Mouse (Mus musculus) midbrain, embryonic 11.5 days (tissue): ENCODE measurements around the gene Tspan5. TPM values are rescaled to one million over a fixed set of nuclear protein-coding genes. Genes with fewer than 3 reads are reported as not detected.
A peak's percentile ranks its signal among the peaks of the same experiment; 100 is the strongest.

Experiments
- ATAC-seq: fragments of 200-750 bp; cut with Nextera tagmentation; 2 replicates; pipeline ENCODE4 v1.8.0; 2017; ENCODE audit warnings: moderate TSS enrichment, moderate library complexity; ENCODE audit not compliant: low FRiP score
- DNase-seq: peaks from one replicate; pipeline ENCODE4 v3.0.0; 2015; ENCODE audit warnings: low spot score; ENCODE audit errors: missing footprints
- H3K27ac ChIP-seq: fragments of 300-500 bp; sonication (generic); 2 replicates; pipeline ENCODE4 v1.5.1; 2014; ENCODE audit warnings: low read depth, low read length
- H3K27me3 ChIP-seq: fragments of 300-500 bp; sonication (generic); 2 replicates; pipeline ENCODE4 v1.6.1; 2014; ENCODE audit warnings: mild to moderate bottlenecking, low read length, moderate library complexity, mixed read lengths; ENCODE audit not compliant: control insufficient read depth, insufficient read depth
- H3K36me3 ChIP-seq: fragments of 300-500 bp; sonication (generic); 2 replicates; pipeline ENCODE4 v1.6.1; 2014; ENCODE audit warnings: mild to moderate bottlenecking, low read length, moderate library complexity, mixed read lengths; ENCODE audit not compliant: control insufficient read depth, insufficient read depth
- H3K4me1 ChIP-seq: fragments of 300-500 bp; sonication (generic); 2 replicates; pipeline ENCODE4 v1.6.1; 2014; ENCODE audit warnings: low read length; ENCODE audit not compliant: control insufficient read depth, insufficient read depth
- H3K4me2 ChIP-seq: fragments of 300-500 bp; sonication (generic); 2 replicates; pipeline ENCODE4 v1.6.1; 2014; ENCODE audit warnings: mild to moderate bottlenecking, moderate library complexity
- H3K4me3 ChIP-seq: fragments of 300-500 bp; sonication (generic); 2 replicates; pipeline ENCODE4 v1.5.1; 2014; ENCODE audit warnings: low read depth, low read length
- H3K9ac ChIP-seq: fragments of 300-500 bp; sonication (generic); 2 replicates; pipeline ENCODE4 v1.6.1; 2014; ENCODE audit warnings: low read length
- H3K9me3 ChIP-seq: fragments of 300-500 bp; sonication (generic); 2 replicates; pipeline ENCODE4 v1.6.1; 2016; ENCODE audit warnings: low read length; ENCODE audit not compliant: control insufficient read depth
- WGBS: fragments of 180-500 bp; shearing (Covaris S2); extraction: QIAGEN DNeasy Blood & Tissue Kit; methylation state at CpG from one replicate; pipeline ENCODE4 v1.1.7; 2014; 5-methylcytosine and 5-hydroxymethylcytosine counted together
- polyA plus RNA-seq: library from polyadenylated mRNA; unstranded; fragments of >200 nt; fragmentation: Nextera tagmentation; extraction: Ambion mirVana; gene quantifications from 2 replicates; pipeline ENCODE4 v1.2.1, GENCODE M21; 2014

The Tspan5 gene
- polyA plus RNA-seq, 1 experiment from 2014 or later, result 46.6 TPM

DNA sequence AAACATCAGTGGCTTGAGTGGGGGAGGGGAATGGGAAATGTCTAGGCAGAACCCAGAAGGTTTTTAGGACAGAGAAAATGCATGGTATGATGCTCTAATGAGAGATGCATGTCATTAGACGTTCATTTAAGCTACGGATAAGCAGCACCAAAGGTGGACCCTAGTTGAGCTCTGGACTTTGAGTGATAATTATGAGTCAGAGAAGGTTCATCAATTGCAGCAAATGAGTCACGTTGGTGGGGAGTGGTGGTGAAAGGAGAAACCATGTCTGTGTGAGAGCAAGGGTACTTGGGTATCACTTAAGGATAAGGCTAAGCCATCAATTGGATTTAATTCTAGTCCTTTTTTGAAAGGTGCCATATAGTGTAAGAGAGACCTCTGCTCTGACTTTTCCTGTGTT lies 1.7 kb upstream of the Tspan5 start:
- 92% methylated on average over 3 of the region's 3 CpGs for WGBS
- Histone ChIP-seq H3K4me2 (no peak overlapping the region), H3K36me3 (no peaks in the 10 kb centered on the region), H3K27me3 (peaks cover 8% of the 10 kb centered on the region; the same call in 1 of the 2 replicates), H3K9me3 (no peaks in the 10 kb centered on the region), H3K4me1 (no peaks in the 10 kb centered on the region; the same call in 1 of the 2 replicates), H3K27ac (no peak overlapping the region), H3K9ac (no peak overlapping the region), H3K4me3 (no peak overlapping the region)
- ATAC-seq (no peak), DNase-seq (no peak)

DNA sequence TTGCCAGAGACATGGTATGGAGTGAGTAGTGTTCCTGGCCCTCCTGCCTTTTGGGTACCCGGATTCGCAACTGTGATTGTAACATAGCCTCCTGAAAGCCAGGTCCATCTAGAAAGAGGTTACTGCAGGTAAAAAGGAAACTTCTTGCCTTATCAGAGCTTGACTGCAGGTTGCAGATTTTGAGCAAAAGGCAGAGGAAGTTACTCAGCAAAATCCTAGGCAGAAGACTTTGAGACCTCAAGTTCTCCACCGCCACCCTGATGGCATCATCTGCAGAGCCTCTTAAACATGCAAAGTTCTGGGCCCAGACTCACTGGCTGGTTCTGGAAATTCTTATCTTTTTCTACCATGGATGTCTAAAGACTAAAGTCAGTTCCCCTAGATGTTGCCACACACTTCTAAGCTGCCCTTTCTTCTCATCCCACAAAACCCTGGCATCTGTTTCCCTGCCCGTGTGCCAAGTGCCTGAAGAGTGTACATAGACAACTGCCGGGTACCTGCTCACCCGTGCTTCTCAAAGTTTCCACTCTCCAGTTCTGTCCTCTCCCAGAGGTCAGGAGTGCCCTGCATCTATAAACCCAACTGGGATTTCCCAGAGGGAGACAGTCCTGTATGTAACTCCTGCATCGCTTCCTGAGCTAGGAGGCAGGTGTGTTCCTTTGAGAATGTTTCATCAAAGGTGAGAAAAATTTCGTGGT lies 1.0 kb upstream of the Tspan5 start:
- Histone ChIP-seq H3K36me3 (no peaks in the 10 kb centered on the region), H3K9ac (peak overlapping the region; percentile 94; the same call in 1 of the 2 replicates), H3K4me1 (no peaks in the 10 kb centered on the region; the same call in 1 of the 2 replicates), H3K27me3 (peaks cover 8% of the 10 kb centered on the region; the same call in 1 of the 2 replicates), H3K4me3 (peak overlapping the region; percentile 82), H3K9me3 (no peaks in the 10 kb centered on the region), H3K4me2 (peak overlapping the region; percentile 78; the same call in 1 of the 2 replicates), H3K27ac (no peak overlapping the region)
- 69% methylated on average over 8 of the region's 8 CpGs for WGBS
- ATAC-seq, result no peak
- peak; percentile 82 for DNase-seq

DNA sequence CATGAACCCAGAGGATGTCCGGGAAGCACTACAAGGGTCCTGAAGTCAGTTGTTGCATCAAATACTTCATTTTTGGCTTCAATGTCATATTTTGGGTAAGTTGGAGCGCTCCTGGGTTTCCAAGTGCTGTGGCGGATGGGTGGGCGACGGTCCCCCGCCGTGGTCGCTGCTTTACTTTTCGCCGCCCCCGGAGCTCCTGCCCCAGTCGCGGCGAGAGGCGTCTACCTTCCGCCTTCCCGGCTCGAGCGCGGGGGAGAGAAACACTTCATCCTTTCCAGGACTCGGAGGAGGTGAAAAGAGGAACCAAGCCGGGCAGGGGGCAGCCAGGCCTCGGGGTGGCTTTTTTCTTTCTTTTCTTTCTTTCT lies 553 bp downstream of the Tspan5 start:
- peak; percentile 94 for DNase-seq
- 0% methylated on average over 16 of the region's 23 CpGs for WGBS
- peak; percentile 37; the same call in 1 of the 2 replicates for ATAC-seq

DNA sequence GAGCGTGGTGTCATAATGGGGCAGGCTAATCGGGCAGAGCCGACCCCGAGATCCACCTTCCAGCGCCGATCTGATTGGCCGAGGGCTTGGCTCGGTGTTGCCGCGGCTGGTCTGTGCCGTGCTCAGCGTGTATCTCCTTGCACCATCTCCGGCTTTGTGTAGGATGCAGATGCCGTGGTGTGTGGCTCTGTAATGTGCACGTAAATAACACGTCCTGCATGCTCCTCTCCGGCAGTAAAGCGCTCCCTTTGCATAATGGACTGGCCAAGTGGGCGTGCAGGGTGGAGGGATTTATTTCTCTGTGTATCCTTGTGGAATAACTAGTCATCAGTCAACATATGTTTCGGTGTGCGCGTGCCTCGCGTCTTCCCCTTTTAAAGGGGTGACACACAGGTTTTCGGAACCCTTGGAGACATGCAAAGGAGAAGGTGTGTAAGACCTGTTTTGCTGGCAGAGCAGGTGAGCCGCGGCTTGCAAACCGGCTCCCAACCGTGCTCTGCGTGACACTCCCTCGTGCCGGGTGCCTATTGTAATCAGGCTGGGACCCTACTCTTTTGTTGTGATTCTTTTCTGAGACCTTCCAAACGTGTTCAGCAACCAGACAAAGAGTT lies 1.2 kb downstream of the Tspan5 start:
- DNase-seq, result peak; percentile 98
- Histone ChIP-seq H3K27ac (peak overlapping the region; percentile 32), H3K9ac (peak overlapping the region; percentile 94), H3K27me3 (peaks cover 8% of the 10 kb centered on the region; the same call in 1 of the 2 replicates), H3K4me2 (peak overlapping the region; percentile 78), H3K9me3 (no peaks in the 10 kb centered on the region), H3K36me3 (no peaks in the 10 kb centered on the region), H3K4me1 (no peaks in the 10 kb centered on the region; the same call in 1 of the 2 replicates), H3K4me3 (peak overlapping the region; percentile 82)
- ATAC-seq, result peak; percentile 94
- WGBS, result under 1% methylated on average over 33 of the region's 33 CpGs

More for the DNA sequence above, 553 bp downstream of the Tspan5 start:
- H3K4me3 ChIP-seq, result peak overlapping the region; percentile 82
- H3K27ac ChIP-seq, result peak overlapping the region; percentile 82
- H3K4me2 ChIP-seq, result peak overlapping the region; percentile 78
- no peaks in the 10 kb centered on the region for H3K36me3 ChIP-seq
- peaks cover 8% of the 10 kb centered on the region; the same call in 1 of the 2 replicates for H3K27me3 ChIP-seq
- no peaks in the 10 kb centered on the region; the same call in 1 of the 2 replicates for H3K4me1 ChIP-seq
- H3K9ac ChIP-seq, result peak overlapping the region; percentile 94
- no peaks in the 10 kb centered on the region for H3K9me3 ChIP-seq

DNA sequence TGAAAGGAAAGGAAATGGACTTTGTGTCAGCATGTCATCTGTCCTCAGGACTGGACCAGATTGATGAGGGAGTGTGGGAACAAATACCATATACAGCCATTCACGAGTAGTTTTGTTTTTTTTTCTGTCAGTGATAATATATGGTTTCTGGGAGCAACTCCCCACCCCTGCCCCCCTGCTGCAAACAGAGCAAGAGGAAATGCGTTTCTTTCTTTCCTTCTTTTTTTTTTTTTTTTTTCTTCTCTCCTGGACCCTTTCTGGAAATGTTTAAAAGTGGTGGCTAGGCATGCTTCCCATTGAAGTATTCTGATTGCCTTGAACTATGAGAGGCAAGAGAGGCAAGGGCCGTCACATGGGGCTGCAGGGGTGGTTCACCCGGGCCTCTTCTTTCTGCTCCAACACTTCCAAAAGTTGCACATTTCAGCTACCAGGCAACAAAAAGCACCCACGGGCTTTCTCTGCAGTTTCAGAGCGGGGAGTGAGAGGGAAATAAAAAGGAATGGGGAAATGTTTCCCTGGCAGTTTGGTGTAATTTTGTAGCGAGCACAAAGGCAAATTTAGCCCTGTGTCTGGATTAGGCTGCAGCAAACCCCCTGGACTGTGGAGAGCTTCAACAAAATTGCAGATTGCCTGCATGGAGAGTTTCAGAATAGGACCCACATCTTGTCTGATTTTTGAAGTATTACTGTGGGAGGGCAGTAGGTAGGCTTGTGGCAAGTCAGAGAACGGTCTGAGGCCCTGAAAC lies 2.2 kb downstream of the Tspan5 start:
- no peaks in the 10 kb centered on the region for H3K36me3 ChIP-seq
- peaks cover 8% of the 10 kb centered on the region; the same call in 1 of the 2 replicates for H3K27me3 ChIP-seq
- ATAC-seq (no peak), DNase-seq (no peak)
- no peak overlapping the region for H3K27ac ChIP-seq
- 31% methylated on average over 8 of the region's 8 CpGs for WGBS
- H3K9me3 ChIP-seq, result no peaks in the 10 kb centered on the region
- H3K4me2 ChIP-seq, result peak overlapping the region; percentile 78
- peak overlapping the region; percentile 94; the same call in 1 of the 2 replicates for H3K9ac ChIP-seq
- peak overlapping the region; percentile 82 for H3K4me3 ChIP-seq
- no peaks in the 10 kb centered on the region; the same call in 1 of the 2 replicates for H3K4me1 ChIP-seq

DNA sequence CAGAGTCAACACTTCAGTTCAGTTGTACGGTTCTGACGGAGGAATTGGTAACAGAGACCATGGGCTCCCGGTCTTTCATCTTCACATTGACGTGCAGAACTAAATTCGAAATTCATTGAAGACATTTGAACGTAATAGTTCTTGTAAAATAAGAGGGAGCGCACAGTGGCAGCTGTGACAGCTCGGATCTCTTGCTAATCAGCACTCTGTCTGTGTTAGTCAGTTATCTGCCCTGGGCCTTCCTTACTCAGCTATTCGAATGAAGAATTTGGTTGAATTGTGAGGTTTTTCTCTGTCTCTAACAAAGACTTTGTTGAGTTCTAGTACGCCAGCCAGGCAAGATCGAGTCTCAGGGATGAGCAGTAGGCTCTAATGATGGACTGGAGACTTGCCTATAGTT lies 3.1 kb downstream of the Tspan5 start:
- H3K36me3 ChIP-seq, result no peaks in the 10 kb centered on the region
- ATAC-seq (no peak), DNase-seq (no peak)
- H3K9me3 ChIP-seq, result no peaks in the 10 kb centered on the region
- no peak overlapping the region for H3K4me2 ChIP-seq
- no peaks in the 10 kb centered on the region; the same call in 1 of the 2 replicates for H3K4me1 ChIP-seq
- H3K27me3 ChIP-seq, result peaks cover 8% of the 10 kb centered on the region; the same call in 1 of the 2 replicates
- no peak overlapping the region for H3K4me3 ChIP-seq
- H3K9ac ChIP-seq, result no peak overlapping the region
- H3K27ac ChIP-seq, result no peak overlapping the region
- WGBS, result 87% methylated on average over 11 of the region's 11 CpGs

DNA sequence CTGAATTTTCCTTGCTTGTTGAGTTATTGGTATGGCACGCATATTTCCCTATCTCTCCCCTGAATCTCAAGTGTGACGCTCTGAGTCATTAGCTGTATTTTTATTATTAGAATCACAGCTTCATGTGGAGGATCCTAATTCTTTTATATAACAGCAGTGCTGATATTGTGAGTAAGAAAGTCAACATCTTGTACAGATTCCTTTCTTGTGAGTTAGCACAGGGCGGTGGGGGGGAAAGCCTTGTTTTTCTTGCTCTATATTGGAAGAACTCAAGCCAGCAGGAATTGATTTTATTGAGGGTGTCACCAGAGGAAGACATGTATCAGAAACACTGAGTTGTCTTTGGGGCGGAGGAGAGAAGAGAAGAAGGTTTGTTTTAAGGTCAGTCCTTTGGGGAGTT lies 3.6 kb downstream of the Tspan5 start:
- H3K36me3 ChIP-seq, result no peaks in the 10 kb centered on the region
- H3K27ac ChIP-seq, result no peak overlapping the region
- H3K4me1 ChIP-seq, result no peaks in the 10 kb centered on the region; the same call in 1 of the 2 replicates
- ATAC-seq (no peak), DNase-seq (no peak)
- no peaks in the 10 kb centered on the region for H3K9me3 ChIP-seq
- peaks cover 8% of the 10 kb centered on the region; the same call in 1 of the 2 replicates for H3K27me3 ChIP-seq
- no peak overlapping the region for H3K9ac ChIP-seq
- H3K4me2 ChIP-seq, result no peak overlapping the region
- no peak overlapping the region for H3K4me3 ChIP-seq
- WGBS, result 80% methylated on average over 4 of the region's 4 CpGs

DNA sequence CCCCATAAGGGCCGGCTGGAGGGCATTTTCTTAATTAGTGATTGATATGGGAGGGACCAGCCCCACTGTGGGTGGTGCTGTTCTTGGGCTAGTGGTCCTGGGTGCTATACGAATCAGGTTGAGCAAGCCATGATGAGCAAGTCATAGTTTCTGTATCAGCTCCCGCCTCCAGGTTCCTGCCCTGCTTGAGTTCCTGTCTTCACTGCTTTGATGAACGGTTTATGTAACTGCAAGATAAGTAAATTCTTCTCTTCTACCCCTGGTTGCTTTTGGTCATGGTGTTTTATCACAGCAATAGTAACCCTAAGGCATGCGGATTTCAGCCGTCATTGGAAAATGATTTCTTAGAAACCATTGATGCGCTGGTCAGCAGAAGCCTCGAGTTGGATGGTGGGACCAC lies 4.6 kb downstream of the Tspan5 start:
- no peaks in the 10 kb centered on the region; the same call in 1 of the 2 replicates for H3K4me1 ChIP-seq
- ATAC-seq, result no peak

More for the DNA sequence above, 4.6 kb downstream of the Tspan5 start:
- Histone ChIP-seq H3K27me3 (no peaks in the 10 kb centered on the region), H3K36me3 (no peaks in the 10 kb centered on the region), H3K9me3 (no peaks in the 10 kb centered on the region), H3K9ac (no peak overlapping the region), H3K27ac (no peak overlapping the region), H3K4me2 (no peak overlapping the region), H3K4me3 (no peak overlapping the region)
- 91% methylated on average over 8 of the region's 8 CpGs for WGBS
- DNase-seq, result no peak
